Mouse (Mus musculus): ENCODE results near the gene Notch2. TPM values are rescaled to one million over a fixed set of nuclear protein-coding genes. Genes with fewer than 3 reads are reported as not detected.
A peak's percentile ranks its signal among the peaks of the same experiment; 100 is the strongest.

Gene Notch2
- polyA plus RNA-seq, 1 experiment: 0.05 TPM

DNA sequence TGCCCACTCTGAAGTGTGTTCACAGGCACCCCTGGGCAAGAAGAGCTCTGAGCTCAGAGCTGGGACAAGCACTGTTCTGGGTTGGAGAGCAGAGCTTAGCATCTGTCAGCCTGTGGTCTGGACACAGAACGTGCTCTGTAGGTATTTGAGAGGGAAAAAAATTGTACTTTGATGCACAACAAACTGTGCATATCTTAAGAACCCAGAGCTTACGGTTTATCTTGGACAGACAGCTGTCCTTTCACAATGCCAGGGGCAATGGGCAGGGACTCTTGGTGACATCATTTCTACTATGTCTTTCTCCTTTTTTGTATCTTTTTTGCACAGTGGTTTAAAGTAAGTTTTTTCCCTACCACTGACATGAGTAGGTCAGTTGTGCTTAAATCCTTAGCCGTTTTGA, 68.9 kb downstream of the Notch2 start:
- Histone ChIP-seq H3K4me3 (replicated peaks) (no peak overlapping the region), H3K36me3 (ENCODE audit: control insufficient read depth) (peaks cover 41% of the 10 kb centered on the region), H3K27me3 (ENCODE audit: control insufficient read depth) (no peaks in the 10 kb centered on the region), H3K4me1 (ENCODE audit: control insufficient read depth) (peaks cover 69% of the 10 kb centered on the region), H3K9me3 (ENCODE audit: control insufficient read depth, low read length) (no peaks in the 10 kb centered on the region)
- no peak for TF ChIP-seq GATA1 (IDR thresholded peaks at IDR 0.05; ENCODE audit: low read length)
- peak; percentile 64; the same call in 2 of the 3 replicates for TF ChIP-seq TAL1 (IDR thresholded peaks at IDR 0.05; ENCODE audit: low read length)

DNA sequence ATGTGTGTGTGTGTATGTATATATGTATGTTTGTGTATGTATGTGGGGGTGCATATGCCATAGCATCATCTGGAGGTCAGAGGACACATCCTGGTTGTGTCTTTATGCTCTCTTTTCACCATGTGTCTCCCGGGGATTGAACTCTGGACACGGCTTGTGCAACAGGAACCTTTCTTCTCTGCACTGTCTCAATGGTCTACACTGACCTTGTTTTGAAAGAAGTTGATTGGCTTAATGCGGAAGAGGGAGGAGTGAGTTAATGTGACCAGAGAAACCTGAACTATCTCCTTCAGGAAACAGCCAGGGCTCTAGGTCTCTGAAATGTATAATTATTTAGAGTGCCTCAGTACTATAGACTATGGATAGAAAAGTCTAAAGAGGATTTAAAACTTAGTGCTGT, 69.6 kb downstream of the Notch2 start:
- H3K27me3 ChIP-seq (ENCODE audit: control insufficient read depth): no peaks in the 10 kb centered on the region
- peaks cover 69% of the 10 kb centered on the region for H3K4me1 ChIP-seq (ENCODE audit: control insufficient read depth)
- H3K9me3 ChIP-seq (ENCODE audit: control insufficient read depth, low read length): no peaks in the 10 kb centered on the region
- H3K4me3 ChIP-seq (replicated peaks): no peak overlapping the region
- TF ChIP-seq GATA1 (IDR thresholded peaks at IDR 0.05; ENCODE audit: low read length) (no peak), TAL1 (IDR thresholded peaks at IDR 0.05; ENCODE audit: low read length) (no peak)
- peaks cover 43% of the 10 kb centered on the region for H3K36me3 ChIP-seq (ENCODE audit: control insufficient read depth)

DNA sequence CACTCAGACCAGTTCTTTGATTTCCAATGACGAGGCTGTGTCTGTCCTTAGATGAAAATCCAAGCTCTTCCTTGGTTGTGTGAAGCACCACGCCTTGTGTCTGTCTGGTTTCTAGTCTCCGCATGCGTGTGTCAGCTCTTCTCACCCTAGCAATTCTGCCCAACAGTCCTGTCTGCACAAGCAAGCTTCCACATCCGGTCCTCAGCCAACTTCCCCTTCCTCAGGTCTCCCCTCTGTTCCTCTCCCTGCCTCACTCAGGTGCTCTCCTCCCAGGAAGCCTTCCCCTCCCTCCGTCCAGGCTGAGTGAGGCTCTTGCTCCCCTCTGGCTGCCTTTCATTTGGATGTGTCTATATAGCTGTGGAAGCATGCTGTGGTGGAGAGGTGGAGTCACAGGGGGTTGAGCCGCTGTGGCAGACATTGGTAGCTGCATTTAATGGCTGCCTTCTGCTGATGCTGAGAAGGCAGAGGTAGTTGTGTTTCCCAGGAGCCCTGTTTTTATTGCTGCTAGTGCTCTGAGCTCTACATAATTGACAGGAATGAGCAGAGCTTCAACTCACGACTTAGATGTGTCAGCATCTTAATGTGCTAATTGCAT, 70.8 kb downstream of the Notch2 start:
- H3K27me3 ChIP-seq (ENCODE audit: control insufficient read depth): no peaks in the 10 kb centered on the region
- no peak overlapping the region for H3K4me3 ChIP-seq (replicated peaks)
- no peaks in the 10 kb centered on the region for H3K9me3 ChIP-seq (ENCODE audit: control insufficient read depth, low read length)
- peaks cover 40% of the 10 kb centered on the region for H3K36me3 ChIP-seq (ENCODE audit: control insufficient read depth)
- TF ChIP-seq GATA1 (IDR thresholded peaks at IDR 0.05; ENCODE audit: low read length): no peak
- TF ChIP-seq TAL1 (IDR thresholded peaks at IDR 0.05; ENCODE audit: low read length): no peak
- peaks cover 69% of the 10 kb centered on the region for H3K4me1 ChIP-seq (ENCODE audit: control insufficient read depth)

DNA sequence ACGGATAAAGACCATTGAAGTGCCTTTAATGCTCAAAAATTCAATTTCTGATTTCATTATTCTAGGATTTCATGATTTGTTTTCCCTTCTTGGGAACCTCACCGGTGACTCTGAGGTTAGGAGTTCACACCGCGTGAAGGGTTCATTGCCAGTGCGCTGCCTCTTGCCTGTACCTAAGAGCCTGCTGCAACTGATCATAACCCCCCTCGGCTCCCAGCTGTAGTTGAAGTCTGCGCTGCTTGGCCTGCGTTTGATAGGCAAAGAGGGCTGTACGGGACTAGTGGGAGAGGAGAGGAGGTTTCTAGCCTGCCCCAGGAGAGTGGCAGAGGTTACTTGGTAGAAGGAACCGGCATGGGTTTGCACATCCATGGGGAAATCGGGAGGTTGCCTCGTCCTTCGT, 71.5 kb downstream of the Notch2 start:
- TF ChIP-seq GATA1 (IDR thresholded peaks at IDR 0.05; ENCODE audit: low read length) (no peak), TAL1 (IDR thresholded peaks at IDR 0.05; ENCODE audit: low read length) (no peak)
- H3K27me3 ChIP-seq (ENCODE audit: control insufficient read depth): no peaks in the 10 kb centered on the region
- peaks cover 44% of the 10 kb centered on the region for H3K36me3 ChIP-seq (ENCODE audit: control insufficient read depth)
- no peaks in the 10 kb centered on the region for H3K9me3 ChIP-seq (ENCODE audit: control insufficient read depth, low read length)
- peaks cover 65% of the 10 kb centered on the region for H3K4me1 ChIP-seq (ENCODE audit: control insufficient read depth)
- no peak overlapping the region for H3K4me3 ChIP-seq (replicated peaks)

DNA sequence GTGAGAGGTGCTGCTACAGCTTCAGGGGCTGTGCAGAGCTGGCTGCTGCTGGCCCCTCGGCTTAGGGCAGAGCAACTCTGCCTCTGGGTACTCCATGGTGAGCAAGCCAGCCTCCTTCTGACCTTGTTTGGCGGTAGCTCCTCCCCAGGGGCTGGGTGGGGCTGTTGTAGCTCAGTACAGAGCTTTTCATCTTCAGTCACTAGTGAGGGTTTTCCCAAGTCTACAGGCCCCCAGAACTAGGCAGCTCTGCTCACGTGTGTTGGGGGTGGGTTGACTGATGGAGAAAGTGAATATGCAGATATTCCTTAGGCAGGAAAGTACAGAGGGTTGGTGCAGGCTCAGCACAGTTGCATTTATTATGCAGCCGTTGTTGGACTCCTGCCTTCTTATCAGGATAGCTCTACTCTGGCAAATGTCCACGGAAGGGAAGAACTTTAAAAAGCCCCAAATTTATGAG, 72.5 kb downstream of the Notch2 start:
- H3K9me3 ChIP-seq (ENCODE audit: control insufficient read depth, low read length): no peaks in the 10 kb centered on the region
- no peak overlapping the region for H3K4me3 ChIP-seq (replicated peaks)
- peaks cover 44% of the 10 kb centered on the region for H3K36me3 ChIP-seq (ENCODE audit: control insufficient read depth)
- H3K4me1 ChIP-seq (ENCODE audit: control insufficient read depth): peaks cover 56% of the 10 kb centered on the region
- TF ChIP-seq GATA1 (IDR thresholded peaks at IDR 0.05; ENCODE audit: low read length): no peak
- no peak for TF ChIP-seq TAL1 (IDR thresholded peaks at IDR 0.05; ENCODE audit: low read length)
- no peaks in the 10 kb centered on the region for H3K27me3 ChIP-seq (ENCODE audit: control insufficient read depth)

DNA sequence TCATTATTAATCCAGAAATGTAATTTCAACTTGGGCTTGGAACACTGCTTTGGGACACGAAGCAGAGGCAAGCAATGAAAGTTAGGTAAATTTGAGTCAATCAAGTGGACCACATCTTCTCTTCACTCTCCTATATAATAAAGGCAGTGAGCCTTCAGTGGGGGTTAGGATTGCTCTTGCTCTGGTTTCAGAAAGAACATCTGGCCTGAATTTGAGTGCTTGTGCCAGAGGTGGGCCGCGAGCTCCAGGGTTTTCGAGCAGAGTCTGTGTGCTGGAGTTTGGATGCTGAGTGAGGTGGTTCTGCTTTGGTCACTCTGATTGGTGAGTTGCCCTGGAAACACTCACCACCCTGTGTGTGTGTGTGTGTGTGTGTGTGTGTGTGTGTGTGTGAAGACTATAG, 73.1 kb downstream of the Notch2 start:
- TF ChIP-seq GATA1 (IDR thresholded peaks at IDR 0.05; ENCODE audit: low read length) (no peak), TAL1 (IDR thresholded peaks at IDR 0.05; ENCODE audit: low read length) (no peak)
- Histone ChIP-seq H3K4me1 (ENCODE audit: control insufficient read depth) (peaks cover 51% of the 10 kb centered on the region), H3K36me3 (ENCODE audit: control insufficient read depth) (peaks cover 44% of the 10 kb centered on the region), H3K27me3 (ENCODE audit: control insufficient read depth) (no peaks in the 10 kb centered on the region), H3K4me3 (replicated peaks) (no peak overlapping the region), H3K9me3 (ENCODE audit: control insufficient read depth, low read length) (no peaks in the 10 kb centered on the region)

DNA sequence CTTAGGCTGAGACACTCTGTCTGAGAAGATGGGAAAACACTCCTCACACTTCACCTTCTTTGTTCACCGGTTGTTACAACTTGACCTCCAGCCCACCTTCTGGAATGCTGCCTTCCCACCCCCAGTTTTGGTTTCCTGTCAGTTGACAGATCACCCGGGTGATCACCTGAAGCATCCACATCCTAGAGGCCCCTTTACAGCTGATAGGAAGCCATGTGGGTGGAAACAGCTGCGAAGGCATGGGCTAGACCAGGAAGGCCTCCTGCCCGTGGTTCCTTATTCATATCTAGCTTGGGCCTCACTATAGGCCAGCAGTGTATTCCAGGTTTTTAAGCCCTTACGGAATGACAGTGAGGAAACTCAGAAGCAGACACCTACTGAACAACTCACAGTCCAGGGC, 73.5 kb downstream of the Notch2 start:
- Histone ChIP-seq H3K27me3 (ENCODE audit: control insufficient read depth) (no peaks in the 10 kb centered on the region), H3K4me1 (ENCODE audit: control insufficient read depth) (peaks cover 47% of the 10 kb centered on the region), H3K9me3 (ENCODE audit: control insufficient read depth, low read length) (no peaks in the 10 kb centered on the region), H3K4me3 (replicated peaks) (no peak overlapping the region), H3K36me3 (ENCODE audit: control insufficient read depth) (peaks cover 41% of the 10 kb centered on the region)
- no peak for TF ChIP-seq GATA1 (IDR thresholded peaks at IDR 0.05; ENCODE audit: low read length)
- TF ChIP-seq TAL1 (IDR thresholded peaks at IDR 0.05; ENCODE audit: low read length): no peak

DNA sequence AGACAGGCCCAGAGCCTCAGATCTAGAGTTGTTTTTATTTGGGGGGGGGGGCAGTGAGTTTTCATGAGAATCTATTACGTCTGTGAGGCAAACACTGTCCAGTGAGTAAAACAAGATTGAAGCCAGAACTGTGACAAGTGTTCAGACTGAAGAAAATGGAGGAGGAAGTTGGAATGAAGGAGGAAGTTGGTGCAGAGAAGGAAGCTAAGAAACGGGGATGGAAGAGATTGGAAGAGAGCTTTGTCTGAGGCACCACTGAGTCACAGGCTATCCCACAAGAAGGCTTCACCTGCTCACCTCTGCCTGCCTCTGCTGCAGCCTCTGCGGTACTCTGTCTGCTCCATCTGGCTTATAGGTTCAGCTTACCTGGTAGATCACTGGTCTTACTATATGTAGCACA, 74.2 kb downstream of the Notch2 start:
- Histone ChIP-seq H3K36me3 (ENCODE audit: control insufficient read depth) (peaks cover 37% of the 10 kb centered on the region), H3K9me3 (ENCODE audit: control insufficient read depth, low read length) (no peaks in the 10 kb centered on the region), H3K27me3 (ENCODE audit: control insufficient read depth) (no peaks in the 10 kb centered on the region), H3K4me3 (replicated peaks) (no peak overlapping the region), H3K4me1 (ENCODE audit: control insufficient read depth) (peaks cover 40% of the 10 kb centered on the region)
- TF ChIP-seq TAL1 (IDR thresholded peaks at IDR 0.05; ENCODE audit: low read length) (no peak), GATA1 (IDR thresholded peaks at IDR 0.05; ENCODE audit: low read length) (no peak)

DNA sequence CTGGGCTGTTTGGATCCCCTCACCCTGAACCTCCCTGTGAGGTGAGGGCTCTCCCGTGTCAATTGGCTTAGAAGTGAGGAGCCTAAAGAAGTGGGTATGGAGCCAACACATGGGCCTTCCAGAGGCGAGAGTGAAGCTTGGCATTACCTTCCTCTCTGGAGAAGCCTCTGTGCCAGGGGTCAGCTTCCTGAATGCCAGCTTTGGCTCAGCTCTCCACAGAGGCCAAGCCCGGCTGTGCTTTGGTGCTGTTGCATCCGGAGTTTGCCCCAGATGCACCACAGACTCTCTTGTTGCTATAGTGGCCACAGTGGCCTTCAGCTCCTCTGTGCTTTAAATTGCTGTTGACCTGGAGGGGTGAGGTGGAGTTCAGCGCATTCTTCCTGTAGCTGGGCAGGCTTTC, 76.4 kb downstream of the Notch2 start:
- Histone ChIP-seq H3K4me3 (replicated peaks) (no peak overlapping the region), H3K4me1 (ENCODE audit: control insufficient read depth) (peaks cover 24% of the 10 kb centered on the region), H3K9me3 (ENCODE audit: control insufficient read depth, low read length) (no peaks in the 10 kb centered on the region), H3K36me3 (ENCODE audit: control insufficient read depth) (peaks cover 24% of the 10 kb centered on the region), H3K27me3 (ENCODE audit: control insufficient read depth) (no peaks in the 10 kb centered on the region)
- TF ChIP-seq TAL1 (IDR thresholded peaks at IDR 0.05; ENCODE audit: low read length) (no peak), GATA1 (IDR thresholded peaks at IDR 0.05; ENCODE audit: low read length) (no peak)

DNA sequence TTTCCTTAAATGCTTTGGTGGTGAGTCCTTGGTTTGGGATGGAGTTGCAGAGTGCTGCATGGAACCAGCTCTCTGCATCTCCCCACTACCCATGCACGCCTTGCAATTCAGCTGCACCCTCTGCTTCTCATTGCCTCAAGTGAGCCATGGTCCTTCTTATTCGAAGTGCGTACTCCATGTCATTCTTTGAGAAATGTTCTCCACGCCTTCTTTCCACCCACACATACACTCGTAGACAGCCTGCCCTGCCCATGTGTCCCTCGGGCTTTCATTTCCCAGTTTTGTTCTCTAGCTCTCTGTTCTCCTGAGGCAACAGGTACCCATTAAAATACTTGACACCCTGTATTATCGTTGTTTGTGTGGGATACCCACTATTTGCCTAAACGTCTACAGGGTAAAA, 76.8 kb downstream of the Notch2 start:
- peaks cover 20% of the 10 kb centered on the region for H3K4me1 ChIP-seq (ENCODE audit: control insufficient read depth)
- H3K9me3 ChIP-seq (ENCODE audit: control insufficient read depth, low read length): no peaks in the 10 kb centered on the region
- H3K36me3 ChIP-seq (ENCODE audit: control insufficient read depth): peaks cover 21% of the 10 kb centered on the region
- no peak for TF ChIP-seq GATA1 (IDR thresholded peaks at IDR 0.05; ENCODE audit: low read length)
- TF ChIP-seq TAL1 (IDR thresholded peaks at IDR 0.05; ENCODE audit: low read length): no peak
- H3K4me3 ChIP-seq (replicated peaks): no peak overlapping the region
- no peaks in the 10 kb centered on the region for H3K27me3 ChIP-seq (ENCODE audit: control insufficient read depth)

Measured in erythroblast, embryonic 14.5 days (primary cell).